In the genomic region with DNA sequence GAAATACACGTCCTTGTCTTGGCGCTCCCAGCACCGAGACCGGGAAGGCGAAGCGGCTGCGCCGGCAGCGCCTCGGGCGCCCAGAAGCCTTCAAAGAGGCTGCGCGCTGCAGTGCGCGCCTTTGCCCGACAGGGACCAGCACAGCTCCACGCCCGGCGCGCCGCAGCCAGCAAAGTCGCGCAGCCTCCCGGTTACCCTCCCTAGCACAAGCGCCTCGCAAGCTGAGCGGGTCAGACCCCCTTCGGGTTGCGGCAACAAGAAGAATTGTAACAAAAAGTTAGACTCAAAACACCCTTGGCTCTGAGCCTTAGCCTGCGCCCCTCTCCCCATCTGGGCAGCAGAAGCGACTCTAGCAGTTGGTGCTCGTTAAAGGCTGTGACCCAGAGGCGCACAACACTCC, we compare ENCODE assay signal across 7 mouse cellular contexts. TPM values are rescaled to one million over a fixed set of nuclear protein-coding genes. Genes with fewer than 3 reads are reported as not detected.
DNase-seq lines count a peak whose midpoint lies in the region; ATAC-seq and TF ChIP-seq lines count a peak whose summit lies in the region.

No protein-coding gene starts in this region.

- H3K9me3 ChIP-seq in intestine, embryonic 16.5 days (ENCODE audit: control insufficient read depth, low read length) = no peaks in the 10 kb centered on the region
- no peaks in the 10 kb centered on the region for H3K9me3 ChIP-seq in limb, embryonic 14.5 days (ENCODE audit: control insufficient read depth, low read length)
- no peaks in the 10 kb centered on the region for H3K9me3 ChIP-seq in midbrain, embryonic 15.5 days

- peak overlapping the region; percentile 69 for H3K9ac ChIP-seq in intestine, embryonic 16.5 days (ENCODE audit: low read depth, low read length)
- H3K9ac ChIP-seq in limb, embryonic 14.5 days (ENCODE audit: low read depth, low read length, severe bottlenecking) = peak overlapping the region; percentile 77
- H3K9ac ChIP-seq in midbrain, embryonic 15.5 days = peak overlapping the region; percentile 49

- peaks cover 44% of the 10 kb centered on the region for H3K27me3 ChIP-seq in intestine, embryonic 16.5 days (replicated peaks; ENCODE audit: control insufficient read depth, insufficient read depth, low read length)
- H3K27me3 ChIP-seq in limb, embryonic 14.5 days (ENCODE audit: control insufficient read depth, insufficient read depth, low read length) = peaks cover 51% of the 10 kb centered on the region
- H3K27me3 ChIP-seq in midbrain, embryonic 15.5 days (replicated peaks) = peaks cover 39% of the 10 kb centered on the region

- H3K4me1 ChIP-seq in intestine, embryonic 16.5 days (ENCODE audit: control insufficient read depth, insufficient read depth, low read length) = peaks cover 57% of the 10 kb centered on the region
- peaks cover 23% of the 10 kb centered on the region for H3K4me1 ChIP-seq in limb, embryonic 14.5 days (ENCODE audit: control insufficient read depth, insufficient read depth, low read length)
- H3K4me1 ChIP-seq in midbrain, embryonic 15.5 days = peaks cover 58% of the 10 kb centered on the region

- H3K27ac ChIP-seq in intestine, embryonic 16.5 days (ENCODE audit: low read length) = no peak overlapping the region
- H3K27ac ChIP-seq in limb, embryonic 14.5 days (replicated peaks; ENCODE audit: low read depth, low read length) = peak overlapping the region; percentile 74
- H3K27ac ChIP-seq in midbrain, embryonic 15.5 days = peak overlapping the region; percentile 61

- ATAC-seq in granulocyte monocyte progenitor cell, adult 5-6 weeks (replicated peaks; ENCODE audit: poor library complexity, severe bottlenecking) = peak; percentile 28
- ATAC-seq in intestine, embryonic 16.5 days = peak; percentile 61
- ATAC-seq in limb, embryonic 14.5 days (ENCODE audit: low FRiP score, low read depth) = peak; percentile 44; the same call in 1 of the 2 replicates
- ATAC-seq in midbrain, embryonic 15.5 days (replicated peaks) = peak; percentile 69

- no peaks in the 10 kb centered on the region for H3K36me3 ChIP-seq in intestine, embryonic 16.5 days (ENCODE audit: control insufficient read depth, insufficient read depth, low read length)
- H3K36me3 ChIP-seq in limb, embryonic 14.5 days (ENCODE audit: control insufficient read depth, insufficient read depth, low read length) = no peaks in the 10 kb centered on the region
- no peaks in the 10 kb centered on the region for H3K36me3 ChIP-seq in midbrain, embryonic 15.5 days (replicated peaks)

- peak overlapping the region; percentile 91 for H3K4me2 ChIP-seq in intestine, embryonic 16.5 days (ENCODE audit: low read depth, low read length)
- H3K4me2 ChIP-seq in limb, embryonic 14.5 days (replicated peaks; ENCODE audit: low read depth, low read length, severe bottlenecking) = peak overlapping the region; percentile 89
- peak overlapping the region; percentile 89 for H3K4me2 ChIP-seq in midbrain, embryonic 15.5 days

- TF ChIP-seq POLR2A in limb, embryonic 14.5 days (IDR thresholded peaks at IDR 0.05; ENCODE audit: borderline replicate concordance, extremely low read depth, insufficient read depth, insufficient read length) = no peak

- under 1% methylated on average over 33 of the region's 33 CpGs for WGBS in intestine, embryonic 16.5 days
- WGBS in limb, embryonic 14.5 days = under 1% methylated on average over 31 of the region's 33 CpGs
- 0% methylated on average over 33 of the region's 33 CpGs for WGBS in midbrain, embryonic 15.5 days

- peak overlapping the region; percentile 65 for H3K4me3 ChIP-seq in intestine, embryonic 16.5 days (ENCODE audit: low read length)
- peak overlapping the region; percentile 63 for H3K4me3 ChIP-seq in limb, embryonic 14.5 days (replicated peaks; ENCODE audit: low read length)
- H3K4me3 ChIP-seq in midbrain, embryonic 15.5 days = peak overlapping the region; percentile 60

- peak; percentile 87 for DNase-seq in adrenal gland, postnatal 14 days
- peak; percentile 94 for DNase-seq in embryo, embryonic 11 days
- peak; percentile 89 for DNase-seq in limb, embryonic 14.5 days (ENCODE audit: low spot score)
- peak; percentile 64 to 79 for DNase-seq in spleen, adult 18-20 months

RNA-seq across cellular contexts. Expression of gene Hs3st3b1, which starts 1.6 kb away (rescaled TPM):
- 3.0 and 7.4 TPM in 2 replicates for total RNA-seq in adrenal gland, postnatal 14 days (2021)
- total RNA-seq in granulocyte monocyte progenitor cell, adult 5-6 weeks (2014; fragmentation: Nextera tagmentation) = 0.52 TPM in 1 of 2 replicates, not detected in the other
- total RNA-seq in granulocyte monocyte progenitor cell, adult 5-6 weeks (2017) = 0.36 and 0.52 TPM in 2 replicates
- 4.5 and 5.2 TPM in 2 replicates for polyA plus RNA-seq in intestine, embryonic 16.5 days (2015; fragmentation: Nextera tagmentation; extraction: Ambion mirVana)
- 18.6 and 24.8 TPM in 2 replicates for polyA plus RNA-seq in limb, embryonic 14.5 days (2012; rRNA removed)
- 19.6 and 25.3 TPM in 2 replicates for polyA plus RNA-seq in limb, embryonic 14.5 days (2014; fragmentation: Nextera tagmentation; extraction: Ambion mirVana)
- 13.0 and 14.2 TPM in 2 replicates for polyA plus RNA-seq in midbrain, embryonic 15.5 days (2015; fragmentation: Nextera tagmentation; extraction: Ambion mirVana)
